Mouse (Mus musculus) ES-E14 (cell line): ENCODE data around the gene Nfatc2. TPM values are rescaled to one million over a fixed set of nuclear protein-coding genes. Genes with fewer than 3 reads are reported as not detected.

Experiments
- DNase-seq: peaks from one replicate; pipeline ENCODE4 v3.0.0-alpha.2; 2013; ENCODE audit warnings: low read depth, low spot score
- H3K27ac ChIP-seq: 2 replicates; pipeline ENCODE4 v1.5.1; 2012; ENCODE audit warnings: low read depth, mild to moderate bottlenecking, low read length, moderate library complexity, mixed read lengths; ENCODE audit not compliant: poor library complexity, insufficient read depth, severe bottlenecking
- H3K36me3 ChIP-seq: 2 replicates; pipeline ENCODE4 v1.6.1; 2012; ENCODE audit warnings: mild to moderate bottlenecking, low read length, moderate library complexity, mixed read lengths; ENCODE audit not compliant: control insufficient read depth, poor library complexity, insufficient read depth, severe bottlenecking
- H3K4me1 ChIP-seq, 2 experiments: fragments of 150-350 bp in 1 of 2; sonication (generic) in 1 of 2; 2 replicates each; pipeline ENCODE4 v1.6.1; 2012; ENCODE audit warnings: low read length in 2 of 2, mild to moderate bottlenecking in 1 of 2, mixed read lengths in 1 of 2; ENCODE audit not compliant: control insufficient read depth in 2 of 2, insufficient read depth in 2 of 2, poor library complexity in 1 of 2
- H3K4me3 ChIP-seq, 2 experiments: fragments of 150-350 bp in 1 of 2; sonication (generic) in 1 of 2; 2 replicates each; pipeline ENCODE4 v1.5.1; 2012; ENCODE audit warnings: low read length in 2 of 2, low read depth in 1 of 2, mild to moderate bottlenecking in 1 of 2, mixed read lengths in 1 of 2; ENCODE audit not compliant: insufficient read depth in 1 of 2, poor library complexity in 1 of 2, severe bottlenecking in 1 of 2
- H3K9ac ChIP-seq: 2 replicates; pipeline ENCODE4 v1.6.1; 2012; ENCODE audit warnings: low read depth, mild to moderate bottlenecking, low read length, mixed read lengths; ENCODE audit not compliant: poor library complexity, insufficient read depth, severe bottlenecking
- H3K9me3 ChIP-seq: fragments of 150-350 bp; sonication (generic); 2 replicates; pipeline ENCODE4 v1.6.1; 2012; ENCODE audit warnings: low read depth, mild to moderate bottlenecking, low read length; ENCODE audit not compliant: control insufficient read depth, insufficient read depth
- CHD2 ChIP-seq: IDR thresholded peaks from 2 replicates; pipeline ENCODE4 v1.6.1; 2014; ENCODE audit warnings: mild to moderate bottlenecking, low read depth, low read length, inconsistent platforms
- HCFC1 ChIP-seq: IDR thresholded peaks from 2 replicates; pipeline ENCODE4 v1.6.1; 2012; ENCODE audit warnings: low read length, inconsistent platforms, borderline replicate concordance; ENCODE audit not compliant: insufficient read depth
- MAFK ChIP-seq: IDR thresholded peaks from 2 replicates; pipeline ENCODE4 v1.6.1; 2014; ENCODE audit warnings: mild to moderate bottlenecking, low read depth, low read length, inconsistent platforms; ENCODE audit not compliant: insufficient read depth
- ZC3H11A ChIP-seq: IDR thresholded peaks from 2 replicates; pipeline ENCODE4 v1.6.1; 2012; ENCODE audit warnings: low read depth, mild to moderate bottlenecking, inconsistent platforms, low read length, borderline replicate concordance
- ZNF384 ChIP-seq: IDR thresholded peaks from 2 replicates; pipeline ENCODE4 v1.6.1; 2012; ENCODE audit warnings: low read depth, low read length, inconsistent platforms
- in situ Hi-C, 2 experiments: fragments of 600-800 bp; cut with MboI; formaldehyde crosslinking; loops; one replicate each; pipeline ENCODE4 v1.15.1; 2025; ENCODE audit warnings: low sequenced_read_pairs in 2 of 2, inconsistent platforms in 1 of 2; ENCODE audit not compliant: unreplicated experiment in 2 of 2
- total RNA-seq: library from RNA; depleted of rRNA; stranded (reverse); fragments of 300-350 nt; gene quantifications from 2 replicates; pipeline ENCODE4 v1.2.3, GENCODE M21; 2012

Gene Nfatc2
- total RNA-seq, 1 experiment = 2.0 TPM

GRCm38 (mm10) chr2:168520771-168521170, 80.7 kb downstream of the Nfatc2 start:
- Histone ChIP-seq H3K9me3 (no peaks in the 10 kb centered on the region), H3K4me3 (no peak overlapping the region), H3K4me1 (peaks cover 3 to 5% of the 10 kb centered on the region in 2 experiments; a peak in 2 of 4 replicates), H3K27ac (no peak overlapping the region), H3K36me3 (no peaks in the 10 kb centered on the region), H3K9ac (no peak overlapping the region)
- in situ Hi-C loops = no loop called here
- TF ChIP-seq ZC3H11A = no peak
- TF ChIP-seq HCFC1 = no peak
- no peak for TF ChIP-seq MAFK
- no peak for TF ChIP-seq CHD2
- no peak for TF ChIP-seq ZNF384
- DNase-seq = no peak

GRCm38 (mm10) chr2:168519589-168519988, 81.9 kb downstream of the Nfatc2 start:
- in situ Hi-C loops = no loop called here
- H3K4me1 ChIP-seq = peaks cover 2 to 4% of the 10 kb centered on the region in 2 experiments; a peak in 2 of 4 replicates
- H3K9ac ChIP-seq = no peak overlapping the region
- no peak for DNase-seq
- H3K27ac ChIP-seq = no peak overlapping the region
- no peak overlapping the region for H3K4me3 ChIP-seq
- TF ChIP-seq ZNF384 (no peak), CHD2 (no peak), MAFK (no peak), ZC3H11A (no peak), HCFC1 (no peak)
- no peaks in the 10 kb centered on the region for H3K9me3 ChIP-seq
- no peaks in the 10 kb centered on the region for H3K36me3 ChIP-seq

- in situ Hi-C loops = no loop called here
- Histone ChIP-seq H3K4me3 (no peak overlapping the region), H3K9ac (no peak overlapping the region), H3K4me1 (no peaks in the 10 kb centered on the region), H3K9me3 (no peaks in the 10 kb centered on the region), H3K36me3 (no peaks in the 10 kb centered on the region), H3K27ac (no peak overlapping the region)
- DNase-seq = no peak
- TF ChIP-seq ZNF384 (no peak), CHD2 (no peak), ZC3H11A (no peak), HCFC1 (no peak), MAFK (no peak)
Observed at GRCm38 (mm10) chr2:168518256-168518659, 83.2 kb downstream of the Nfatc2 start.

GRCm38 (mm10) chr2:168517774-168518173, 83.7 kb downstream of the Nfatc2 start:
- DNase-seq = no peak
- Histone ChIP-seq H3K9me3 (no peaks in the 10 kb centered on the region), H3K27ac (no peak overlapping the region), H3K4me1 (no peaks in the 10 kb centered on the region), H3K9ac (no peak overlapping the region), H3K4me3 (no peak overlapping the region), H3K36me3 (no peaks in the 10 kb centered on the region)
- TF ChIP-seq HCFC1 (no peak), ZC3H11A (no peak), CHD2 (no peak), MAFK (no peak), ZNF384 (no peak)
- in situ Hi-C loops = no loop called here

- in situ Hi-C loops = no loop called here
- TF ChIP-seq HCFC1 (no peak), MAFK (no peak)
- no peak for DNase-seq
- Histone ChIP-seq H3K4me3 (no peak overlapping the region), H3K4me1 (no peaks in the 10 kb centered on the region), H3K9ac (no peak overlapping the region), H3K9me3 (no peaks in the 10 kb centered on the region), H3K36me3 (no peaks in the 10 kb centered on the region), H3K27ac (no peak overlapping the region)
Observed at GRCm38 (mm10) chr2:168516717-168517116, 84.7 kb downstream of the Nfatc2 start.
